Mouse (Mus musculus): ENCODE measurements around the gene 1700010B08Rik.
"Not testable (repeated sequence)": the region's sequence is repeated elsewhere in the genome, so short reads cannot be mapped to it uniquely, and the experiment has no call there.

The 1700010B08Rik gene

GRCm38 (mm10) chr2:173719115-173719514, at the start of gene 1700010B08Rik:
Gene 1700010B08Rik (plus strand): TSS chr2:173719415.
- DNase-seq = not testable (repeated sequence)

GRCm38 (mm10) chr2:173672328-173672896, 46.8 kb upstream of the 1700010B08Rik start:
- no peak for DNase-seq

GRCm38 (mm10) chr2:173673469-173673868, 45.7 kb upstream of the 1700010B08Rik start:
- DNase-seq = no peak

GRCm38 (mm10) chr2:173678593-173678992, 40.6 kb upstream of the 1700010B08Rik start:
- DNase-seq = no peak

GRCm38 (mm10) chr2:173679217-173679616, 40.0 kb upstream of the 1700010B08Rik start:
- peak; percentile 57 for DNase-seq

- DNase-seq = no peak
These were observed 39.1 kb upstream of the 1700010B08Rik start for GRCm38 (mm10) chr2:173680153-173680552.

GRCm38 (mm10) chr2:173682773-173683172, 36.4 kb upstream of the 1700010B08Rik start:
- no peak for DNase-seq

GRCm38 (mm10) chr2:173685781-173686361, 33.3 kb upstream of the 1700010B08Rik start:
- DNase-seq = peak; percentile 19

- no peak for DNase-seq
These were observed 31.9 kb upstream of the 1700010B08Rik start for GRCm38 (mm10) chr2:173687363-173687762.

GRCm38 (mm10) chr2:173689835-173690234, 29.4 kb upstream of the 1700010B08Rik start:
- DNase-seq = peak; percentile 28

GRCm38 (mm10) chr2:173691748-173692147, 27.5 kb upstream of the 1700010B08Rik start:
- no peak for DNase-seq

- no peak for DNase-seq
These were observed 26.5 kb upstream of the 1700010B08Rik start for GRCm38 (mm10) chr2:173692693-173693092.

- DNase-seq = no peak
These were observed 20.4 kb upstream of the 1700010B08Rik start for GRCm38 (mm10) chr2:173698850-173699249.

- DNase-seq = no peak
These were observed 16.9 kb upstream of the 1700010B08Rik start for GRCm38 (mm10) chr2:173702096-173702866.

- DNase-seq = no peak
These were observed 16.4 kb upstream of the 1700010B08Rik start for GRCm38 (mm10) chr2:173702867-173703237.

- no peak for DNase-seq
These were observed 13.2 kb upstream of the 1700010B08Rik start for GRCm38 (mm10) chr2:173705827-173706551.

GRCm38 (mm10) chr2:173707626-173708025, 11.6 kb upstream of the 1700010B08Rik start:
- DNase-seq = not testable (repeated sequence)

- no peak for DNase-seq
These were observed 9.0 kb upstream of the 1700010B08Rik start for GRCm38 (mm10) chr2:173710193-173710592.

GRCm38 (mm10) chr2:173712656-173713055, 6.6 kb upstream of the 1700010B08Rik start:
- no peak for DNase-seq

GRCm38 (mm10) chr2:173713241-173713640, 6.0 kb upstream of the 1700010B08Rik start:
- no peak for DNase-seq

GRCm38 (mm10) chr2:173714620-173715218, 4.5 kb upstream of the 1700010B08Rik start:
- no peak for DNase-seq

- no peak for DNase-seq
These were observed 2.2 kb upstream of the 1700010B08Rik start for GRCm38 (mm10) chr2:173716966-173717365.

All from lung, postnatal 36 days (tissue).